Mouse (Mus musculus): ENCODE measurements around the gene Bad.

The Bad gene

DNA sequence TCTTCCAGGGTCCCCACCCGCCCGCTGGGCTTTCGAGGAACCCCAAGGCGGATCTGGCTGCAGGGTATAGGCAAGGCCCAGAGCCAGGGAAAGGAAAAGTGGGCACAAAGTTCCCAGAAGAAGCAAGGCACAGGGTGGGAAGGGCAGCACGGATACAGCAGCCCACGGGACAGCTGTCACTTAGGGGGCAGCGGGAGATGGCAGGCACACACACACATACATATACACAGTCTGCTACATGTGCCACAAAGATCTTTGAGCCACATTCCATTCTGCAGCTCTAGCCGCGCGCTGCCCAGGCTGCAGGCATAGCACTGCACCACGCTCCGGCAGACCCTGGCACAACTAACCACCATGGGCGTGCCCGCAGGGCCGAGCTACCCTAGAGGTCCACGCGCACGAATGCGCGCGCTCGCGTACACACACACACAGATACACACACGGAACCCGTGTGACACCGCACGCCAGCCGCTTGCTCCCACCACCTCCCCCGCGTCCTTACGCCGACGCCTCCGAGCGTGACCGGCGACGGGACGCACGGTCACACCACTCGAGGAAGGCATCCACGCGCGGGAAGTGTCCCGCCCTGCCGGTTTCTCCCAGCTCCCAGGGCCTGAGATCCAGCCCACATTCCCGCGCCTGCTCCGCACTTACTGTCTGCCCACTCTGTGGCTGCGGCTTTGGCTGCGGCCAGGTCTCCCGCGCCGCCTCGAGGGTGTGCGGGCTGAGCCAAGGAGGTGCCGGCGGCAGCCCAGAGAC, 8.0 kb upstream of the Bad start:
- ATAC-seq (ENCODE audit: insufficient number of reproducible peaks, low FRiP score, low TSS enrichment), result peak; percentile 37; the same call in 1 of the 2 replicates

DNA sequence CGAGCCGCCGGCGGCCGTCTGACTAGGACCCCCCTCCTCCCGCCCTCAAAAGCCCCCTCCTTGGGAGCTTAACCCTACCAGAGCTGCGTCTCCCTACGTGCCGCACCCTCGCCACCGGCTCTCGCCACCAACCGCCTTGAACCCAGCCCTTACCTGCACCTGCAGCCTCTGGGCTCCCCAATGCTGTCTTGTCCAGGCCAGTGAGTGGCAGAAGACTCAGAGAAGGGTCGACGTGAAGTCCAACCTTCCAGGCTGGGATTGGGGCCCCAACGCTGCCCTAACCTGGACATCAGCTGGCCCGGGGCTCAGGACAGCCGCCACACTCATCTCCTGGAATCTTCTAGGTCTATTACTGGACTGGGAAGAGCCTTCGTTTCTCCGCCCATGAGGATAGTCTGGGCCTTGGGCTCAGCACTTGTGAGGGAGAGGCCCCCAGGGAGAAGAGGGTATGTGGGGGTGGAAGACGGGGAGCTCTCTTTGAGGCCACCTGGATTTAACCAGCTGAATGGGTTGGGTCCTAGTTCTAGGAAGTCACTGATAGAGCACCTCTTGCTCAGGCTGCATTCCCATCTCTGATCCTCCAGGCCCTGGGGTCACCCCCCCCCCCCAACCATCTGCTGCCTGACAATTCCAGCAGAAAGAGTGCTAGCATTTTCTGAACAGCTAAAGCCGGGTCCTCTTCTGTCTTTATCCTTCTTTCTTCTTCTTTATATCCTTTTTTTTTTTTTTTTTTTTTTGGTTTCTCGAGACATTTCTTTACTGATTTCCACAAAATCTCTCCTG, 7.3 kb upstream of the Bad start, which contains the start of gene Kcnk4:
Gene Kcnk4 (minus strand): TSS at position 321 of the 783 bp plus-strand sequence.
- no peak for ATAC-seq (ENCODE audit: insufficient number of reproducible peaks, low FRiP score, low TSS enrichment)

DNA sequence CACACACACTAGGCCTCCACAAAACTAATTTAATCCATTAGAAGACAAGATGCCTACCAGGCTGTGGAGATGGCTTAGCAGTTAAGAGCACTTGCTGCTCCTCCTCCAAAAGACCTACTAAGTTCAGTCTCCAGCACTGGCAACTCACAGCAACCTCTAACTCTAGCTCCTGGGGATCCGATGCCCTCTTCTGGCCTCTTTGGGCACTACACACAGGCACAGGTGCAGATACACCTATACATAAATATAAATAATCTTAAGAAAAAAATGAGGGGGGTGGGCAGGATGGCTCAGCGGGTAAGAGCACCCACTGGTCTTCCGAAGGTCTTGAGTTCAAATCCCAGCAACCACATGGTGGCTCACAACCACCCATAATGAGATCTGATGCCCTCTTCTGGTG, 5.4 kb upstream of the Bad start:
- no peak for ATAC-seq (ENCODE audit: insufficient number of reproducible peaks, low FRiP score, low TSS enrichment)

DNA sequence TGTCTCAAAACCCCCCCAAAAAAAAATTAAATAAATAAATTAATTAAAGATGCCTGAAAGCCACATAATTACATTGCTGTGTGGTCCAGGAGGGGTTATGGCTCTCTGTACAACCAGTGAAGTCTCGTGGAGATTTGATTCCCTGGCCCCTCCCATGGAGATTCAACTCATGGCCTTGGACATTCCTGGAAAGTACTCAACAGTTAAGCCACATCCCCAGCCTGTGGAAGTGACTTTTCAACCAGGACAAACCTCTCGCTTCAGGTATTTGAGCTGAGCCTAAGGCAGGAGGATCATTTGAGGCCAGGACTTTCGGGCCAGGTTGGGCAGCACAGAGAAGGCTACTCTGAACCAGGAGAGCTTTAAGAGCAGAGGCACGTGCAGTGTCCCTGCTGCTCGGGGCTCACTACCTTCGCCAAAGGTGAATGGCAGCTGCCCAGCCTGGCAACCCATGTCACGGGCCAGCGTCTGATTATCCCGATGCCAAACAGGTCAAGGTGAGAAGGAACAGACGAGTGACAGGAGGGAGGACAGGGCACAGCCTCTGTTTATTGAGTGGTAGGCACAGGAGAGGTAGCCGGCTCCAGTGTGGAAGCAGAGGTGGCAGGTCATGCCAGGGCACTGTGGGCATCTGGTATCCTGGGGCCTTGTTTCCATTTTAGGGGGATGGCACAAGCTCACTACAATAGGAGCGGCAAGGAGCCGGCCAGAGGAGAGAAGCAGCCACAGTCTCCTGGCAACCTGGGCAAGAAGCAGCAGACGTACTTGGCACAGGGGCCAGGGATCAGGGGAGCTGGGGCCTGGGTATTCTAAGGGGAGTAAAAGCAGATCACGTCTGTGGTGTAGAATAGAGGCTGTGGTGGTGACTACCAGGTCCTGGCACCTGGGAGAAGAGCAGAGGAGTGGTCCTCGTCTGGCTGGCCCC, 3.9 kb upstream of the Bad start:
- no peak for ATAC-seq (ENCODE audit: insufficient number of reproducible peaks, low FRiP score, low TSS enrichment)

DNA sequence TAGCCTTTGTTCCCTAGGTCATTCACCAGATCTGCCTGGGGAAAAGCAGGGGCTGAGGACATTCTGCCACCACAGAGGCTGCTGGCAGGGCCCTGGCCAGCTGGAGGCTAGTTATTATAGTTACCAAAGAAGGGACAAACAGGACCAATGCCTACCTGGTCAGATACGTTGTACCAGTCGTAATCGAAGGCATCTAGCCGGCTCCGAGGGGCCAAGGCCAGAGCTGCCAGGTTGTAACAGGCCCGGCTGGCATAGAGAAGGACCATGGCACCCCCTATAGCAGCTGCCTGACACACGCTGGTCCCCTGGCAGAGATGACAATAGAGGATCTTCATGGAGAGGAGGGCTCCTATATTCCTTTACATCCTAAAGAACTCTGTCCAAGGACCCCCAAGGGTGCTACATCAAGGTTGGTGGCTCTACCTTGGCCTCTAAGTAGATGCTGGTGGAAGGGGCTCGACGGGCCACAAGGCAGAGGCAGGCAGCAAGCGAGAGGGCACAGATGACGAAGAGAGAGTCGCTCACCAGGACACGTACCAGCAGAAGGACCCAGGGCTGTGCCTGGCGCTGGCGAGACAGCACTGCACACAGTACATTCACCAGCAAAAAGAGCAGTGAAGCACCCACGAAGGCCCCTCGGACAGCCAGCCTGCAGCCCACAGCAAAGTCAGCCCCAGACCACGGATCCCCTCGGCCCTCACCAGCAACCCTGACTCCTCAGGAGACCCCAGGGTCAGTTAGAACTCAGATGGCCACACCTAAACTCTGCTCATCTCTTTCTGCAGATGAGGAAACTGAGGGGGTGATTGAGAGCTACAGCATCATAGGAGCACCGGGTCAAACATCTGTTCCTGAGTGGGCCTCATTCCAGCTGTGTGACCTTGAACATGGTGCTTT, 2.3 kb upstream of the Bad start:
- no peak for ATAC-seq (ENCODE audit: insufficient number of reproducible peaks, low FRiP score, low TSS enrichment)

DNA sequence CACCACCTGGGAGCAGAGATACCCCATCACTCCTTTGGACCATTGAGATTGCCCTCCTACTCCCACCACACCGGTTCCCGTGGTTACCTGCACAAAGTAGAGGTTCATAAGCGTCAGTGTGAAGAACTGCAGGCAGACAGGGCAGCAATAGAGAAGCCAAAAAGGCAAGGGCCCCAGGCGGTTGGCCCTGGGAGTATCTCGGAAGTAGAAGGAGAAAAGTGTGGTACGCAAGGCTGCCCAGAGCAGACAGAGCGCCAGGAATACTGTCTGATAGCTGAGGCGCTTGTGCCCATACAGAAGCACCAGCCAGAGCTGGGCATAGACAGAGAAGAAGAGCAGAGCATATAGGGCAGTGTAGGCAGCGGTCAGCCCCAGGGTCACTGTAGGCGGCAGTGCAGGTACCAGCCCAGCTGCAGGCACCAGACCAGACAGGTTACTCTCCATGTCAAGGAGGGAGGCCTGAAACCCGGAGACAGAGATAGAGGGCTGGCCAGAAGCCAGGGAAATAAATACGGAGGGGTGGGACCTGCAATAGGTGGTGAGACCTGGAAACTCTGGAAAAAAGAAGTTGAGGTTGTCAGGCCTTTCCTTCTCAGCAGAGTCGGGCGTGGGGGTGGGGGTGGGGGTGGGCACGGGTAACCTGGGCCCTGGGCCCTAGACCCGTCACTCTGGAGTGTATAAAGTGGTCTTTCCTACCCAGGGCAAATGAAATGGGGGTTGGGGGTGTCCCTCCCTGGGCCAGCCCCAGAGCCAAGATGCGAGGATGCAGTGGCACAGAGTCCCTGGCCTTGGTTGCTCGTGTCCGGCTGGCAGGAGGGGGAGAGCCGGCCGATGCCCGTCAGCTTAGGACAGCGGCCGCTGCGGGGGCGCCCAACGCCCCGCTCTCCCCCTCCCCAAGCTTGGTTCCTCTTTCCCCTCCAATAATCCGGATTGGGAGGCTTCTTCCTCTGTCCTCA, 987 bp upstream of the Bad start:
- ATAC-seq (ENCODE audit: insufficient number of reproducible peaks, low FRiP score, low TSS enrichment), result 0 out of 2 replicates have a peak, but pooled peaks have one; percentile 8

DNA sequence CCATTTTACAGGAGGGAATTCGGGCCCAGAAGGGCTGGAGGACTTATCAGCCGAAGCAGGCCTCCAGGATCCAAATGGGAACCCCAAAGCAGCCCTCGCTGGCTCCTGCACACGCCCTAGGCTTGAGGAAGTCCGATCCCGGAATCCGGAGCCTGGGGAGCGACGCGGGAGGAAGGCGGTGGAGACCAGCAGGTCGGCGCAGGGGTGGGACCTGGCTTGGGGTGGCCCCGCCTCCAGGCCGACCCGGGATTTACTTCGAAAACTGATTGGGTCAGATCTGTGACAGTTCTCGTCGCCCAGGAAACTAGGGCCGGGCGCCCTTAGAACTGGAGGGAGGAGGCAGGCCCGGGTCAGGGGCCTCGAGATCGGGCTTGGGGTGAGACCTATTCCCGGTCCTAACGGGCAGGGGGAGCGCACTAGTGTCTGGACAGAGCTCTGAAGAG, 609 bp downstream of the Bad start, which contains the start of gene Gpr137:
Gene Gpr137 (minus strand): TSS at position 232 of the 443 bp plus-strand sequence.
- peak; percentile 73 for ATAC-seq (ENCODE audit: insufficient number of reproducible peaks, low FRiP score, low TSS enrichment)

DNA sequence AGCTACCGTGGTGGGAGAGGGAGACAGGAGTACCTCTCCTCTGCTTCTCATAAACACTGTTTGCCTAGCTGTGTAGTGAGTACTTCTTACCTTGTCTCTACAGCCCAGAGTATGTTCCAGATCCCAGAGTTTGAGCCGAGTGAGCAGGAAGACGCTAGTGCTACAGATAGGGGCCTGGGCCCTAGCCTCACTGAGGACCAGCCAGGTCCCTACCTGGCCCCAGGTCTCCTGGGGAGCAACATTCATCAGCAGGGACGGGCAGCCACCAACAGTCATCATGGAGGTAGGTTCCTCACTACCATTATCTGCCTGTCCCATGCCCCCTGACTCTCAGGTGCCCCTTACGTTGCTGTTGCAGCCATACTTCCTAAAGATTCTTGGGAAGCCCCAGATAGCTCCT, 1.1 kb downstream of the Bad start:
- no peak for ATAC-seq (ENCODE audit: insufficient number of reproducible peaks, low FRiP score, low TSS enrichment)

DNA sequence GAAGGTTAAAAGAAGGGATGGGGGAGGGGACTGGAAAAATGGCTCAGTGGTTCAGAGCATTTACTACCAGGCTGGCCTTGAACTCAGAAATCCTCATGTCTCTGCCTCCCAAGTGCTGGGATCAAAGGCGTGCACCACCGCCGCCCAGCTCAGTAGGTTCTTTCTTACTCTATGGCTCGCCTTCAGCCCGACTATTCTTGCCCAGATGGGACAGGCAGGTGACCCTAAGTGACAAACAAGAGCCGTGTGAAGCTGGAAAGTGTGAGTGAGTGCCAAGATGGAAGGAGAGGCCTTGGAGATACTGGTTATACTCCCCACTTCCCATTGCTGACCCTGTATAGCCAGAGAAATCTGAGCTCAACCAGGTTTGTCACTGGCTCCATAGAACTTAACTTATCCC, 2.0 kb downstream of the Bad start:
- ATAC-seq (ENCODE audit: insufficient number of reproducible peaks, low FRiP score, low TSS enrichment), result no peak

DNA sequence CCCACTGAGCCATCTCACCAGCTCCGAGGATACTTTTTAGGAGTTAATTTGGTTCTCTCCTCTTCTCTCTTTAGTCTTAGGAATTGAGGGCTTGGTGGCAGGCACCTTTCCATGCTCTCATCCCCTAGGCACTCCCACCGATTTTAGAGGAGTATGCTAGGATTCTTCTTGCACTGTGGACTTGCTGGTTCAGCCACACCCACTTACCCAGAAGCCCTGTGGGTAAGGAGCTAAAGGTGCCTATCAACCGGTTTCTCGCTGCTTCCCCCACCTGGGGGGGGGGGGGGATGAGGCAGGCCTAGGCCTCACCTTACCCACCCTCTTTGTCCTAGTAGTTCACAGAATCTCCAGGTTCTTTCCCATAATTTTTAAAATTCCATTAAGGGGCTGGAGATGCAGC, 6.1 kb downstream of the Bad start:
- no peak for ATAC-seq (ENCODE audit: insufficient number of reproducible peaks, low FRiP score, low TSS enrichment)

DNA sequence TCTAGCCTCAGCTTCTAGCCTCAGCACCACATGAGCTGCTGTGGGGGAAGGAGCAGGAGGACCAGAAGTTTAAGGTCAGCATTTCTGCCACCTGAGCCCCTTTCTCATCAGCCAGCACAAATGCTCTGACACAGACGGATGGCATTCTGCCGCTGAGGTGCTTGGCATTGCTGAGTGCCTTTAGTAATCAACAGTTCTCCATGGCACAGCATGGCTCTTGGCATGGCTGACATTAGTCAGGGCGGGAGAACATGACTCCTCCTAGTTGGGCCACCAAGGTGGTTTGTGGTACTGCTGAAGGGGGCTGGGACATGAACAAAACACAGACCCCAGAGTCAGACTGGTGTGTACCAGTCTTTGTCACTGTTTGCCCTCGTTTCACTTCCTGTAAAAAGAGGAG, 6.5 kb downstream of the Bad start:
- no peak for ATAC-seq (ENCODE audit: insufficient number of reproducible peaks, low FRiP score, low TSS enrichment)

DNA sequence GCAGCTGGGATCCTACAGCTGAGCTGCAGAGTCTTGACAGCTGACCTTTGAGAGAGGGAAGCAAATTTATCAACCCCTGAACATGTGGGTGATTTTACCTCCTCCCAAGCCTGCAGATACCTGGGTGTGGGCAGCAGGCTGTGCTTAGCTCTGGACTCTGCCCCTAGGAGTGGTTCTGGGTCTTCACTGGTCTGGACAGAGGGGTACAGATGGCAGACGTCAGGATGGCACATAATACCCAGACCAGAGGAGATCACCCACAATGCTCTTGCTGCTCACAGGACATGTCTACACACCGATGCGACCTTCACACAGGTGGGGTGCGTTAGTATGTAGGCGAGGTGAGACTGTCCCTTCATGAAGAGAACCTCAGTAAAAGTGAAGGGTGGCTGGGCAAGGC, 7.9 kb downstream of the Bad start:
- ATAC-seq (ENCODE audit: insufficient number of reproducible peaks, low FRiP score, low TSS enrichment), result no peak

DNA sequence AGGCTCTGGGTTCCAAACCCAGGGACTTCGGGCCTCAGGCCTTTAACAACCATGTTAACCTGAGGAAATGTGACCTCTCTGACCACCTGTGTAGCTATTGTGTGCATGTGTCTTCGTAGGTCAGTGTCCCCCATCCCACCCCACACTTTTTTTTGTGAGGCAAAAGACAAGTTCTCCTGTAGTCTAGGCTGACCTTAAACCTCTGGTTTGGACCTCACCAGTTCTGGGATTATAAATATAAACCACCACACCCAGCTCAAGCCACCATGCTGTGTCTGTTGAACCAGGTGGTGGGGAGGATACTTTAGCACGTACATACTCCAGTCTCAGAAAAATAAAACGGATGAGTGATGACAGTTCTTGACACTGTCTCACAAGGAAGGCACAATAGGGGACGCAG, 8.3 kb downstream of the Bad start:
- ATAC-seq (ENCODE audit: insufficient number of reproducible peaks, low FRiP score, low TSS enrichment), result no peak

DNA sequence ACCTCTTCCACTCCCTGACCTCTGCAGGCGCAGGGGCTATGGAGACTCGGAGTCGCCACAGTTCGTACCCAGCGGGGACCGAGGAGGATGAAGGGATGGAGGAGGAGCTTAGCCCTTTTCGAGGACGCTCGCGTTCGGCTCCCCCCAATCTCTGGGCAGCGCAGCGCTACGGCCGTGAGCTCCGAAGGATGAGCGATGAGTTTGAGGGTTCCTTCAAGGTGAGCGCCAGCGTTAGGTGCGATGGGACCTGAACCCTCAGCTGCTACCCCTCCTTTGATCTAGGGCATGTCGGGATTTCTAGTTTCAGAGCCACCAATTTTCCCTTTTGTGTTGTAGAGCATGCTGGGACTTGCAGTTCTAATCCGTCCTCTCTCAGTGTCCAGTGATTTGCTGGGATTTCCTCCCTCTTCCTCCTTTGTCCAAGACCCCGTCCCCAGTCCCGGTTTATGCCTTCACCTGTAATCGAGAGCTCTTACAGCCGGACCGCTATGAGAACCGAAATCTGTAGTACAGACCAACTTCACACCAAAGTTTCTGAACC, 9.0 kb downstream of the Bad start:
- peak; percentile 16; the same call in 1 of the 2 replicates for ATAC-seq (ENCODE audit: insufficient number of reproducible peaks, low FRiP score, low TSS enrichment)

DNA sequence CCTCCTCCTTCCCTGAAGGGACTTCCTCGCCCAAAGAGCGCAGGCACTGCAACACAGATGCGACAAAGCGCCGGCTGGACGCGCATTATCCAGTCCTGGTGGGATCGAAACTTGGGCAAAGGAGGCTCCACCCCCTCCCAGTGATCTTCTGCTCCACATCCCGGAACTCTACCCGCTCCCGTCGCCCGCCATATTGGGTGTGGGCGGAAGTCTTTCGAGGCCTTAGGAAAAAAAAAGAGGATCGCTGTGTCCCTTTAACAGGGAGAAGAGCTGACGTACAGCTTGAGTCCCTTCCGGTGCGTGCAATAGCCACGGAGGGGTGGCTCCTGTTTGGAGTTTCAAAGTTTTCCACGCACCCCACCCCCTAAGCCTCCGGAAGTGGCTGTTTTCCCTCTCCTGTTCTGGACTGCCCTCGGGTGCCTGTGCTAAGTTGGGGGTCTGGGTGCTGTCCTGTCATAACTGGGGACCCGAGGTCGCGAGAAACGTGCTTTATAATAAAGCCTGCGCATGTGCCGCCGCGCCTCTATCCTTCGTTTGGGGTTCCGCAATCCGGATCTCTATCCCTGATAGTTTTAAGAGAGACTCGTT, 9.8 kb downstream of the Bad start:
- ATAC-seq (ENCODE audit: insufficient number of reproducible peaks, low FRiP score, low TSS enrichment), result peak; percentile 77

DNA sequence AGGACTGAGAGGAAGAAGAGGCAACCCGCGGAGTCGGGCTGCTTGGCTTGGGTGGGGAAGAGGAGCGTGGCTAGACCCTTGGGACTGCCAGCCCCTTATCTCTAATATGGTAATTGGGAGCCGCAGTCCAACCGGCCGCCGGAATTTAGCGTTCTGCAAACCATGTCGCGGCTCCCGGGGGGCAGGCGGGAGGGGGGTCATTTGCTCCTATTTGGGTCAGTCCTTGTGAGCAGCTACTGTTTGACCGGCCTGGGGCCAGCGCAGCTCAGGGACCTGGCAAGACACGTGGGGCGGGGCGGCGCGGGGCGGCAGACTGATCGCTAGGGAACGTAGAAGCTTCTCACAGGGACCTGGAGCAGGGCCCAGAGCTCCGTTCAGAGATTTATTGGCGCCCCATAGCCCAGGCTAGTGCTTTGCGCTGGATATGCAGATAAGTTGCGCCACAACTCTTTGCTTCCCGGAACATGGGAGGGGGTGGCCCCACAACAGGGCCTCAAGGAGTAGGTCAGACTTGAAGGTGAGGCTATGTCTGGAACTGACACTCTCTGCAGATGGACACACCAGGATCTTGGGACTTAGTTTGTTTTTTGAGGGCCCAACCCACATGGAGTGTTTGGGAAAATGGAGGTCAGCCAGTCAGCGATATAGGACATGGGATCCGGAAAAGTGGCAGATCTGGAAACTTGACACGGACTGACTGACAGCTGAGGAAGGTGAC, 10.5 kb downstream of the Bad start:
- ATAC-seq (ENCODE audit: insufficient number of reproducible peaks, low FRiP score, low TSS enrichment), result 0 out of 2 replicates have a peak, but pooled peaks have one; percentile 19

DNA sequence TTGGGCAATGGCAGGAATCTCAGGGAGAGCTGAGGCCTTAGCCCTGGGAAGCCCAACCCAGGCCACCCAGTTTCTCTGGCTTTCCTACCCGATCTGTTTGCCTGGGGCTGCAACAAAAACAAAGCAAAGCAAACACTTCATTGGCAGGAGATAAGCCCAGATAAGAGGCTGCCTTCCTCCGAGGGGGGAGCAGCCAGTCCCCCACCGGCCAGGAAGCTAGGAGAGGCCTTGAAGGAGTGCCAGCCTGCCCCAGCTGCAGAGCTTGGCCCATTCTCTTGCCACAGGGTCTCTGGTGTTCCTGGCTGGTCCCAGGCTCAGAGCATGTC, 11.0 kb downstream of the Bad start:
- ATAC-seq (ENCODE audit: insufficient number of reproducible peaks, low FRiP score, low TSS enrichment), result no peak
